Mouse (Mus musculus) adrenal gland, adult 10 weeks (tissue): Measurements from ENCODE around the gene Gadd45b. TPM values are rescaled to one million over a fixed set of nuclear protein-coding genes. Genes with fewer than 3 reads are reported as not detected.

Experiments
- polyA plus RNA-seq: library from polyadenylated mRNA; stranded (reverse); fragments of 350-450 nt; fragmentation: Illumina TruSeq; extraction: RNeasy Lipid Tissue Mini Kit (QIAGEN cat#74804); gene quantifications from one replicate; pipeline ENCODE4 v1.2.3, GENCODE M21; 2014; ENCODE audit warnings: low read depth, low replicate concordance

Gene Gadd45b
- polyA plus RNA-seq: 28.2 TPM

DNA sequence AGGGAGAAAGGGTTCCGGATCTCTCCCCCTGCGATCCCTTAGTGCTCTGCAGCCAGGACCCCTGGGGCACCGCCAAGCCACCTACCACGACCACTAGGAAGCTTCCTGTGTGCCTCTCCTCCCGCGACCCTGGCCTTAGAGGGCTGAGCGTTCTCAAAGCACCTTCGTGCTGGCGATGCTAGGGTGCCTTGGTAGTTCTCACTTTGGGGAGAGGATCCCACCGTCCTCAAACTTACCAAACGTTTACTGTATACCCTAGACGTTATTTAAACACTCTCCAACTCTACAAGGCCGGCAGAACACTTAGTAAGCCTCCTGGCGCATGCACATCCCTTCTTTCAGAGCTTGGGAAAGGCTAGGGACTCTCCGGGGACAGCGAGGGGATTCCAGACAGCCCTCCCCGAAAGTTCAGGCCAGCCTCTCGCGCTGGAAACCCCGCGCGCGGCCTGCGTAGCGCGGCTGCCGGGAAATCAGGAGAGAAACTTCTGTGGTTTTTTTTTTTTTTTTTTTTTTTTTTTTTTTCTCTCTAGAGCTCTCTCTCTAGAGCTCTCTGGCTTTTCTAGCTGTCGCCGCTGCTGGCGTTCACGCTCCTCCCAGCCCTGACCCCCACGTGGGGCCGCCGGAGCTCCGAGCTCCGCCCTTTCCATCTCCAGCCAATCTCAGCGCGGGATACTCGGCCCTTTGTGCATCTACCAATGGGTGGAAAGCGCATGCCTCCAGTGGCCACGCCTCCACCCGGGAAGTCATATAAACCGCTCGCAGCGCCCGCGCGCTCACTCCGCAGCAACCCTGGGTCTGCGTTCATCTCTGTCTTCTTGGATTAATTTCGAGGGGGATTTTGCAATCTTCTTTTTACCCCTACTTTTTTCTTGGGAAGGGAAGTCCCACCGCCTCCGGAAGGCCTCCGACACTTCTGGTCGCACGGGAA lies at the start of gene Gadd45b:
Gene Gadd45b (plus strand): TSS at position 775 of the 928 bp plus-strand sequence.

DNA sequence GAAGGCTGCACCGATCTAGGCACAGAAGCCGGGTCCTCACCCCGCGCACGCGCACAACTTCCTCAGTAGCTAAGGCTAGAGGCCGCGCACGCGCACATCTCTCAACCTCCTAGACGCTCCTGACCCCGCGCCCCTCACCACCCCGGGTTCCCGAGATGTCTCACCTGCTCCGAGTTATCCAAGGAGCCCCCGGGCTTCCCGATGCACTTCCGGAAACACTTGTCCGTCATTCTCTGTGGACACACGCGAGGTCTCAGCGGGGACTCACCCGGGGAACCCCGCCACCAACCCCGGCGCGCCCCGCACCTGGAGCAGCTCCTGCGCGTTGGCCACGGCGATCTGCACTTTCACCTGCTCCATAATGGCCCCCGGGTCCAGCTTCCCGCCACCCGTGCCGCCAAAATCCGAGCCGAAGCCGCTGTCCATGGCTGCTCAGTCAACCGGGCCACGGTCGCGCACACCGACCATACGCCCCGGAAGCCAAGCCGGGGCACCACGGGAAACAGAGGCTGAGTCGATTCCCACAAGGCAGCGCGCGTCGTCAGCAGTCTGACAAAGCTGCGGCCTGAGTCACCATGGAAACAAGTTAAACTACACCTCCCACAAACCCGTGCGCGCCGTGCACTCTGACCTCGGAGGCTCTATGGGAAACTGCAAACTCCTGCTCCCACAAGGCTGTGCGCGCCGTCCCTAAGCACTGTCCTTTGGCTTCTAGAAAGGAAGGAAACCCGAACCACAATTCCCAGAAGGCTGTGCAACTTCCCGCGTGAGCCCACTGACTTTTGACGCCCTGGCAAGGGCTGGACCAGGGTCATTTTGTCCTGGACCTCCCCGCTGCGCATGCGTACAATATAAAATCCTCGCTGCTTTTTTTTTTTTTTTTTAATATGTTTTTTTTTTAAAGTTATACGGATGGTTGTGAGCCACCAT lies 29.3 kb upstream of the Gadd45b start, which contains the start of gene Timm13:
Gene Timm13 (minus strand): TSS at position 652 of the 930 bp plus-strand sequence.

GRCm38 (mm10) chr10:80917779-80918434 lies 12.0 kb upstream of the Gadd45b start, which contains the start of gene Lmnb2:
Gene Lmnb2, minus strand, starts transcription at chr10:80918245.

Other genes starting within 250 kb of the Gadd45b start
- gene Mob3a, start 228.1 kb upstream of the Gadd45b start, polyA plus RNA-seq: 3.9 TPM
- gene Izumo4, start 227.9 kb upstream of the Gadd45b start, polyA plus RNA-seq: not detected
- 9.3 TPM for gene Ap3d1, start 187.8 kb upstream of the Gadd45b start, polyA plus RNA-seq
- 3.6 TPM for gene Dot1l, start 174.9 kb upstream of the Gadd45b start, polyA plus RNA-seq
- 2.6 TPM for gene Sf3a2, start 131.9 kb upstream of the Gadd45b start, polyA plus RNA-seq
- gene Plekhj1, start 131.4 kb upstream of the Gadd45b start, polyA plus RNA-seq: 2.5 TPM
- not detected for gene Amh, start 124.8 kb upstream of the Gadd45b start, polyA plus RNA-seq
- gene Jsrp1, start 116.6 kb upstream of the Gadd45b start, polyA plus RNA-seq: not detected
- 163 TPM for gene Oaz1, start 103.4 kb upstream of the Gadd45b start, polyA plus RNA-seq
- gene Lingo3, start 86.0 kb upstream of the Gadd45b start, polyA plus RNA-seq: 0.76 TPM
- 3.7 TPM for gene Lsm7, start 74.9 kb upstream of the Gadd45b start, polyA plus RNA-seq
- gene Sppl2b, start 74.8 kb upstream of the Gadd45b start, polyA plus RNA-seq: not detected
- not detected for gene Tmprss9, start 58.2 kb upstream of the Gadd45b start, polyA plus RNA-seq
- gene Timm13, start 29.1 kb upstream of the Gadd45b start, polyA plus RNA-seq: not detected
- gene Lmnb2, start 11.8 kb upstream of the Gadd45b start, polyA plus RNA-seq: 0.23 TPM
- gene Gng7, start 84.9 kb downstream of the Gadd45b start, polyA plus RNA-seq: 10.1 TPM
- 0.93 TPM for gene Diras1, start 95.6 kb downstream of the Gadd45b start, polyA plus RNA-seq
- 1.7 TPM for gene Slc39a3, start 107.4 kb downstream of the Gadd45b start, polyA plus RNA-seq
- 2.3 TPM for gene Sgta, start 130.1 kb downstream of the Gadd45b start, polyA plus RNA-seq
- not detected for gene Thop1, start 140.0 kb downstream of the Gadd45b start, polyA plus RNA-seq
- not detected for gene Creb3l3, start 168.8 kb downstream of the Gadd45b start, polyA plus RNA-seq
- gene Map2k2, start 175.8 kb downstream of the Gadd45b start, polyA plus RNA-seq: 3.4 TPM
- gene Zbtb7a, start 205.1 kb downstream of the Gadd45b start, polyA plus RNA-seq: 28.7 TPM
- gene Pias4, start 237.8 kb downstream of the Gadd45b start, polyA plus RNA-seq: not detected
- gene Eef2, start 246.6 kb downstream of the Gadd45b start, polyA plus RNA-seq: 13.2 TPM